Mouse (Mus musculus): ENCODE data around the gene Snapin. TPM values are rescaled to one million over a fixed set of nuclear protein-coding genes. Genes with fewer than 3 reads are reported as not detected.

Gene Snapin
- total RNA-seq (2018; cell fraction: chromatin; rRNA removed) = 10 to 100 TPM; 14.8 to 85.3 (median 39.7) TPM
- 10 to 100 TPM; 48.5 to 83.4 (median 61.9) TPM for total RNA-seq (2018; cell fraction: cytosol; rRNA removed)
- total RNA-seq (2018; cell fraction: nucleus; rRNA removed) = 100 to 1,000 TPM in 1 of 26 experiments, 10 to 100 TPM in 25; 27.7 to 103 (median 43.0) TPM
- polyA plus RNA-seq (2018) = 56.7 to 92.3 TPM (median 76.9 TPM) in 3 replicates

DNA sequence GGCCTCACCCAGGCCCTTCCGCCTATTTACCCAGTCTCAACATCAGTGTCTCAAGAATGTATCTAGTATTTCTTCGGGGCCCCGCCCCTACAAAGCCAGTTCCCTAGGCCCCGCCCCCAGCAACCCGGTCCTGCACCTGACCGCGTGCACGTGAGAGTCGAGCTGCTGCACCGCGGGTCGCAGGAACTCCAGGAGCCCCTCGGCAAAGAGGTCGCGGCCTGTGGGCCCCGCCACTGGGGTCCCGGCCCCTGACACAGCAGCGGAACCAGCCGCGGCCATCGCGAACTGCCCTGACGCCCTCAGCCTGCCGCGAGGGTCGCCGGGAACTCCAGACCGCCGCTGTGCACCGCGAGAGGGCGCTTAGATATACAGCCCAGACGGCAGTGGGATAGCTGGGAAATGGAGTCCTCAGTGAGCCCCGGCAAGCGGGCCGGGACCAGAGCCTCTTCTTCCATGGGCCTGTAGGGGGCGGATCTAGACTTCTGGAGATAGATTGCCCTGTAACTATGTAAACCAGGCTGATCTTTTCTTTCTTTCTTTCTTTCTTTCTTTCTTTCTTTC is at the start of gene Snapin:
Gene Snapin, minus strand, starts transcription at position 338 of the 561 bp plus-strand sequence.
- WGBS (ENCODE audit: missing documents) = under 1% methylated on average over 33 of the region's 37 CpGs
- Histone ChIP-seq H3K36me3 (ENCODE audit: inconsistent target) (peaks cover 25% of the 10 kb centered on the region; the same call in 1 of the 2 replicates), H3K27ac (peak within 1 kb of the TSS; percentile 12; the same call in 1 of the 2 replicates), H3K4me3 (ENCODE audit: inconsistent target) (peak within 1 kb of the TSS; percentile 65), H3K79me2 (ENCODE audit: inconsistent target) (peaks cover 10% of the 10 kb centered on the region; the same call in 1 of the 2 replicates)

DNA sequence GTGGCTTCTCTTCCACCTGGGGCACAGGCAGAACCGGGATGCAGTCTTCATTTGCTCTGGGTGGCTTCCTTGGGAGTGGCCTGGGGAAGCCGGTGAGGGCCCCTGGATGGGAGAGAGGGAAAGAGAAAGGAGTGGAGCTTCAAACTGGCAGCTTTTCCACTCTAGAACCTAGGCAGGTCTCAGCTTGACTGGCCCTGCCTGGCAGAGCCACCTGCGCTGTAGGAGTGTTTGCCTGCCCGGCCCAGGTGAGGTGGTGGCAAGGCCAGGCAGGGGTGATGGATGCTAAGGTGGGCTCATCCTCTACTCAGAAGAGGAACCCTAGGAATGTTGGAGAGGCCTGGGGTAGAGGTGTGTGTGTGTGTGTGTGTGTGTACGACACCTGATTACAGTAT is 47.1 kb upstream of the Snapin start:
- WGBS (ENCODE audit: missing documents) = 91% methylated on average over 5 of the region's 5 CpGs
- Histone ChIP-seq H3K4me3 (ENCODE audit: inconsistent target) (no peak overlapping the region), H3K36me3 (ENCODE audit: inconsistent target) (no peaks in the 10 kb centered on the region), H3K79me2 (ENCODE audit: inconsistent target) (no peaks in the 10 kb centered on the region), H3K27ac (no peak overlapping the region)

DNA sequence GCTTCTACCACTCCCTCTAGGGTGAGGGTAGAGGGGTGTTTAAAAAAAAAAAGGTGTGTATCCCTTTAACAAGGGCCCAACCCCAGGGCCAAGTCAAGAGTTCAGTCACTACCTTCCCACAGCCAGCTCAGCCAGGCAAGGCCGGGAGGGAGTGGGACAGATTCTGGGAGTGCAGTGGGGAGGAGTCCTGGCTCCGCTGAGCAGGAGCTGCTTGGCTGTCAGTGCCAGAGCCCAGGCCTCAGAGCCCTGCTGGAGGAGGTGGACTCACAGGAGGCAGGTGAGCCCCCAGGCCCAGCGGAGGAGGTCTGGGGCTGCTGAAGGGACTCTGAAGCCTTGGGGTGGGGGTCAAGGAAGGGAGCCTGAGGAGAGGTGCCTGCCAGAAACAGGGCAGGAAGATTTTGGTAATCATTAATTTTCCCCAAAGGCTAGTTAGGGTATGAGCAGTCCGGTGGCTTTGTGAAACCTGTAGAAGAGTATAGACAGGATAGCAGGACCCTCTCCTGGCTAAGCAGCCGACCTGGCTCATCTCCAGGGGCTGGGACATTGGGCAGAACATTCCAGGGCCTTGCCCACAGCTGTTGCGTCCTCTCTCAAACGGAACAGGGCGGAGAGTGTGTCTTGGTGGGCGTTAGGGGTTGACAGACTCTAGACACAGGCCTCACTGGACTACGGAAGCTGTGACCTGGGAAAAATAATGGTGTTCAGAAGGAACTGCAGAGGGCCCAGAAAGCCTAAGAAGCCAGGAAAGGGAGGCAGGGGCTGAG is 46.5 kb upstream of the Snapin start, which contains the start of gene S100a16:
Gene S100a16, plus strand, starts transcription at position 114 of the 764 bp plus-strand sequence.
- Histone ChIP-seq H3K4me3 (ENCODE audit: inconsistent target) (no peak within 1 kb of the TSS), H3K79me2 (ENCODE audit: inconsistent target) (no peaks in the 10 kb centered on the region), H3K27ac (no peak within 1 kb of the TSS), H3K36me3 (ENCODE audit: inconsistent target) (no peaks in the 10 kb centered on the region)
- WGBS (ENCODE audit: missing documents) = 93% methylated on average over 10 of the region's 10 CpGs

DNA sequence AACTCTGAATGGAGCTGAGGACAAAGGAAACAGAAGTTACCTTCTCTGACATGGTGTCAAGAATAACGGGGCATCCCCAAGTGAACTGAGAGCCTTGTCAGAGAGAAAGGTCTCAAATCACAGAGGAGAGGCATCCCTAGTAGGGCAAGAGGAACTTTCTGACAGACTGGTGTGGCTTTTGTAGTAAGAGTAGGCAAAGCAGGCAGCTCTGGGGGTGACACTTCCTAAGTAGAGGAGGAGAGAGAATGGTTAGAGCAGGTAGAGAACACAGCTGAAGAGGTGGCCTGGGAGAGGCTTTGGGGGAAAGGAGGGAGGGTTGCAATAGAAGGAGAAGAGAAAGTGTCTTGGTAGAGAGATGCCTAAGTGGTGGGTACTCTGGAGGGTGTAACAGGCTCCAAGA is 44.6 kb upstream of the Snapin start:
- H3K79me2 ChIP-seq (ENCODE audit: inconsistent target) = no peaks in the 10 kb centered on the region
- WGBS (ENCODE audit: missing documents) = 90% methylated on average over 1 of the region's 1 CpGs
- no peaks in the 10 kb centered on the region for H3K36me3 ChIP-seq (ENCODE audit: inconsistent target)
- no peak overlapping the region for H3K4me3 ChIP-seq (ENCODE audit: inconsistent target)
- H3K27ac ChIP-seq = no peak overlapping the region

DNA sequence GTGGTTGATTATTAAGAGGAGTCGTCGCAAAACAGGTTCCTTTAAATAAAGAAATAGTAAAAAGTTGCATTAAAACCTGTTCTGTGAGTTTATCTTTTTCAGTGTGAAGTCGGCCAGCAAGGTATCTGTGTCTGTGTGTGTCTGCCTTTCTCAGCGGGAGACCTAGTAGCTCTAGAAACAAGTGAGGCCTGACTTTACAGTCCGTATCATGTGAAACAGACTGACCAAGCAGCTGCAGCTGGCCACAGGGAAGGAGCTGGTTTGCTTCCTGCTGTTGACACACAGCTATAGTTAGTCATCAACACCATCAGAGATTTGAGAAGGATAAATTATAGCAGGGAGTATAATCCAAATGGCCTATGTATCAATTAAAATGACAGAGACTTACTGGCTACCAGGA is 40.9 kb upstream of the Snapin start:
- Histone ChIP-seq H3K79me2 (ENCODE audit: inconsistent target) (no peaks in the 10 kb centered on the region), H3K4me3 (ENCODE audit: inconsistent target) (no peak overlapping the region), H3K36me3 (ENCODE audit: inconsistent target) (no peaks in the 10 kb centered on the region), H3K27ac (no peak overlapping the region)
- WGBS (ENCODE audit: missing documents) = 96% methylated on average over 5 of the region's 5 CpGs

DNA sequence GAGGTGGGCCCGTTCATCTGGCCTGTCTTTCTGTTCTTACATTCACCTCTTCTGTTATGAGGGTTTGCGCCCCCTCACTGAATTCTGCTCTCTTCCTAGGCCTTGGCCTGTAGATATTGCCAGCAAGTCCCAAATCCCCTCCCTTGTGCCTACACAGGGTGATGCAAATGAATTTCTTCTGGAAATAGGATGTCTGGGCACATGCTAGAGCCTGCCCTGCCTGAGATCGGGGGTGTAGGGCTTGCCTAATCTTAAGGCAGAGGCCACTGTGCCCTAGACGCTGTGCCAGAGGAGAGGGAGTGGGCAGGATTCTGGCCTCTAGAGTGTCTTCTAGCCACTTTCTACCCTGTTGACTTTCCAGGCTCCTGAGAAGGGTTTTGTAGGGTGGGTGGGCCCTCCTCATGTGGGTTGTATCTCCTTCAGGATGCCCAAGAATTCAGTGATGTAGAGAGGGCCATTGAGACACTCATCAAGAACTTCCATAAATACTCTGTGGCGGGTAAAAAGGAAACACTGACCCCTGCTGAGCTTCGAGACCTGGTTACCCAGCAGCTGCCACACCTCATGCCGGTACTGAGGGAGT is 36.5 kb upstream of the Snapin start:
- 87% methylated on average over 6 of the region's 7 CpGs for WGBS (ENCODE audit: missing documents)
- 0 out of 2 replicates have a peak, but pooled peaks cover 5% of the 10 kb centered on the region for H3K36me3 ChIP-seq (ENCODE audit: inconsistent target)
- H3K79me2 ChIP-seq (ENCODE audit: inconsistent target) = no peaks in the 10 kb centered on the region
- H3K27ac ChIP-seq = no peak overlapping the region
- H3K4me3 ChIP-seq (ENCODE audit: inconsistent target) = no peak overlapping the region

DNA sequence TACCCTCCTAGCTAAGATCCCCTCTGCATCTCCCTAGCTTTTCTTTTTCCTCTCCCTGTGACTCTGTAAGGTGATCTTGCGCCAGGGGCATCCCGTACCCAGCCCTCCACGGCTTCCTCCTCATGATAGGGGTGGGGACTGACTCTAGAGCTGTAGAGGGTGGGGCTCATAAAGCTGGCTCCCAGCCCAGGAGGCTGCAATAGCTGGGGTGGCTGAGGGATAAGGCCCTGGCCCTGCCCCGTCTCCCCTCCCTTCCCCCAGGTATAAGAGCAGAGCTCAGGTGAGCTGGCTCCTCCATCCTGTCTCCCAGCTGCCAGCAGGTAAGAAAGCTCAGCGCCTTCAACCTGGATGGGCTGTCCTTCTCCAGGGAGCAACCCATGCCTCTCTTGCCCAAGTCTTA is 35.7 kb upstream of the Snapin start, which contains the start of gene S100a14:
Gene S100a14, plus strand, starts transcription at position 277 of the 400 bp plus-strand sequence.
- Histone ChIP-seq H3K79me2 (ENCODE audit: inconsistent target) (no peaks in the 10 kb centered on the region), H3K27ac (no peak within 1 kb of the TSS), H3K4me3 (ENCODE audit: inconsistent target) (no peak within 1 kb of the TSS), H3K36me3 (ENCODE audit: inconsistent target) (0 out of 2 replicates have a peak, but pooled peaks cover 5% of the 10 kb centered on the region)
- 75% methylated on average over 5 of the region's 5 CpGs for whole genome bisulfite sequencing (ENCODE audit: missing documents)

DNA sequence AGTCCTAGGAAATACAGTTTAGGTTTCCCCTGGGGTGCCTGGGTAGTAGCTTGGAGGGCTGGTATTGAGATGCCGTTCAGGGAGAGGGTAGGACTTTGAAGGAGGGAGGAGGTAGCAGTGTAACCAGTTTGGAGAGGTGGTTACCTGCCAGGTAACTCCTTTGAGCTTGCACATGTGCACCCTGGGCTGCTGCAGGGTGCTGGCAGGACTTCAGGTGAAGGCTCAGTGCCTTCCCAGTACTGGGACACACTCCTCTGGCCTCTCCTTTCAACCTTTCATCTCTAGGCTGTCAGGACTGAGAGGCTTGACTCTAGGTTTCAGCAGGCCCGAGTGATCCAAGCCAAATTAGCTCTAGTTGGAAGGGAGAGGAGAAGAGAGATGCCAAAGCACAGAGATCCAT is 35.2 kb upstream of the Snapin start:
- 85% methylated on average over 2 of the region's 2 CpGs for WGBS (ENCODE audit: missing documents)
- H3K36me3 ChIP-seq (ENCODE audit: inconsistent target) = 0 out of 2 replicates have a peak, but pooled peaks cover 5% of the 10 kb centered on the region

DNA sequence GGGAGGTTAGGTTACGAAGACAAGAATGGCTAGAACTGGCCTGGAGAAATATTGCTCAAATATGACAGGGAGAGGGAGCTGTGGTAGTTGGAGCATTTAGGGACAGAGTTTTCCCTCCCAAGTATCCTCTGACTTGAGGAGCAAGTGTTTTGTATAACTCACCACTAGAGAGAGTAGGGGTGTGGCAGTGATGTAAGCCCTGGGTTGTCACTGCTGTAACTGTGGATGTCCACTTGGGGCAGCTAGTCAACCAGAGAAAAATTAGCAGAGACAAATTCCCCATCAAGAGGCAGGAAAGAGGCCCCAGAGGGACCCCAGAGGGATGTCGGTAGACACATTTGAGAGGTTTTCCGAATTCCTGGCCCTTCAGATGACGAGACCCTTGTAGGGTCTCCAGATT is 34.6 kb upstream of the Snapin start:
- 65% methylated on average over 4 of the region's 4 CpGs for WGBS (ENCODE audit: missing documents)
- H3K79me2 ChIP-seq (ENCODE audit: inconsistent target) = no peaks in the 10 kb centered on the region
- H3K4me3 ChIP-seq (ENCODE audit: inconsistent target) = no peak overlapping the region
- 0 out of 2 replicates have a peak, but pooled peaks cover 5% of the 10 kb centered on the region for H3K36me3 ChIP-seq (ENCODE audit: inconsistent target)
- H3K27ac ChIP-seq = no peak overlapping the region

More for the DNA sequence above, 35.2 kb upstream of the Snapin start:
- no peak overlapping the region for H3K27ac ChIP-seq
- no peak overlapping the region for H3K4me3 ChIP-seq (ENCODE audit: inconsistent target)
- H3K79me2 ChIP-seq (ENCODE audit: inconsistent target) = no peaks in the 10 kb centered on the region

DNA sequence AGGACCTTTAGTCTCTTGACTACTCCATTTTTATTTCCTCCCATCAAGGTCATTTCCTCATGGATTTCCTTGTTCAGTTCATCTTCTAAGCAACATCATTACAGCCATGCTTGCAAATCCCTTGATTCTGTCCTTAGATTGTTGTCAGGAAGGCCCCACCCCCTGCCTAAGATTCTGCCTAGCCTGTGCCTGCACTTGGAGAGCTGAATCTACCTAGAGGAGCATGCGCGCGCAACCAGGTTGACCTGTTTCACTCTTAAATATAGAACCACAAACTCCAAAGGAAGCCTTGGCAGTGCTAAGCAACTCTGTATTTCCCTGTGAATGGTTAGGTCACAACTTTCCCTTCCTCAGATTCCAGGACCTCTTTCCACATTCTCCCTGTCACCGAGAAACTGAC is 26.9 kb upstream of the Snapin start:
- Histone ChIP-seq H3K4me3 (ENCODE audit: inconsistent target) (no peak overlapping the region), H3K27ac (no peak overlapping the region), H3K36me3 (ENCODE audit: inconsistent target) (no peaks in the 10 kb centered on the region), H3K79me2 (ENCODE audit: inconsistent target) (peaks cover 11% of the 10 kb centered on the region; the same call in 1 of the 2 replicates)
- WGBS (ENCODE audit: missing documents) = 82% methylated on average over 2 of the region's 4 CpGs

DNA sequence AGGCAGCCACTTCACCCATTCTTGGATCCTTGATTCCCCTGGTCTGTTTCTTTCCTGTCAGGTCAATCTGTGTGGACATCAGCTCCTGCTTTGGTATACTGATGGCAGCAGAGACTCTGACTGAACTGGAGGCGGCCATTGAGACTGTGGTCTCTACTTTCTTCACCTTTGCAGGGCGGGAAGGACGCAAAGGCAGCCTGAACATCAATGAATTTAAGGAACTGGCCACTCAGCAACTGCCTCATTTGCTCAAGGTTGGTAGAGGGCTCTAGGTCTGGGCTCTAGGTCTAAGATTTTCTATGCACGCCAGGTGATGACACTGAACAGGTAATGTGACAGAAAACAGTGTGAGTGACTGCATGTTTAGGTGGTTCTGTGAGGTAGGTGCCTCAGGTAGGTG is 25.0 kb upstream of the Snapin start:
- no peak overlapping the region for H3K27ac ChIP-seq
- no peaks in the 10 kb centered on the region for H3K36me3 ChIP-seq (ENCODE audit: inconsistent target)
- H3K4me3 ChIP-seq (ENCODE audit: inconsistent target) = peak overlapping the region; percentile 90; the same call in 1 of the 2 replicates
- WGBS (ENCODE audit: missing documents) = 87% methylated on average over 4 of the region's 4 CpGs
- H3K79me2 ChIP-seq (ENCODE audit: inconsistent target) = peaks cover 11% of the 10 kb centered on the region; the same call in 1 of the 2 replicates

DNA sequence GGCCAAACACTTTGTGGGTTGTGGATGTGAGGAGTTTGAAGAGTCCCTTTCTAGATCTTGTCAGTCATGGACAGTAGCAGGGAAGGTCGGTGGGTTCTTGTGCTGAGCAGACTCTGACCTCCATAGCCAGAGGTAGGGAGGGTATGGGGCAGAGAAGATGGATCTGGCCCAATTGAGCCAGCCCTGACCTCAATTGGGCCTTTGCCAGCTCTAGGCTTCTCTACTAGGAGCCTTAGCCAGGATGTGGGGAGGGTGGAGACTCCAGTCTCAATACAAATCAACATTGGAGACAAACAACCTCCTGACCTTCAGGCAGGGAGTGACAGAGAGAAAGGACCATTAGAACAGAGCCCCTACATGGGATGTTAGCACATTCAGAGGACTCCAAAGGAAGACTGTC is 24.4 kb upstream of the Snapin start:
- Histone ChIP-seq H3K27ac (peak overlapping the region; percentile 63), H3K36me3 (ENCODE audit: inconsistent target) (no peaks in the 10 kb centered on the region)

DNA sequence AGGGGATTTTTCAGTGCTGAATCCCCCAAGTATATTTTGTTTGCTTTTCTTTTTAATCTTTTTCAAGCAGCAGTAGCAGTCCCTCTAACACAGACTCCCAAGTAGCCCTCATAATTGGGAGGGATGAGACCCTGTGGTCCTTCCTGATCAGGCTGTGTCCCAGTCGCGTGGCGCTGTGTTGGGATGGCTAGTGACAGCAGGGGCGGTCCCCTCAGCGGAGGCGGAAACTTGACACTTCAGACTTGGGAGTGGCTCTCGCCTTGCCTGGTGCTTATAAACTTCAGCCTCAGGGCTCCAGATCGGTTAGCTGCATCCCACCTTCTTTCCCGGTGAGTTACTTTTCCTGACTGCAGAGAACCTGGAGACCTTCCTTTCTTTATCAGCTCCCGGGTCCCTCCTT is 23.9 kb upstream of the Snapin start:
- H3K4me3 ChIP-seq (ENCODE audit: inconsistent target) = peak overlapping the region; percentile 90
- no peaks in the 10 kb centered on the region for H3K36me3 ChIP-seq (ENCODE audit: inconsistent target)
- H3K79me2 ChIP-seq (ENCODE audit: inconsistent target) = peaks cover 11% of the 10 kb centered on the region; the same call in 1 of the 2 replicates
- WGBS (ENCODE audit: missing documents) = 0% methylated on average over 10 of the region's 10 CpGs
- H3K27ac ChIP-seq = peak overlapping the region; percentile 63

More for the DNA sequence above, 24.4 kb upstream of the Snapin start:
- no CpG with 5 or more reads among the region's 1 CpGs for WGBS (ENCODE audit: missing documents)
- peaks cover 11% of the 10 kb centered on the region; the same call in 1 of the 2 replicates for H3K79me2 ChIP-seq (ENCODE audit: inconsistent target)
- peak overlapping the region; percentile 90 for H3K4me3 ChIP-seq (ENCODE audit: inconsistent target)

DNA sequence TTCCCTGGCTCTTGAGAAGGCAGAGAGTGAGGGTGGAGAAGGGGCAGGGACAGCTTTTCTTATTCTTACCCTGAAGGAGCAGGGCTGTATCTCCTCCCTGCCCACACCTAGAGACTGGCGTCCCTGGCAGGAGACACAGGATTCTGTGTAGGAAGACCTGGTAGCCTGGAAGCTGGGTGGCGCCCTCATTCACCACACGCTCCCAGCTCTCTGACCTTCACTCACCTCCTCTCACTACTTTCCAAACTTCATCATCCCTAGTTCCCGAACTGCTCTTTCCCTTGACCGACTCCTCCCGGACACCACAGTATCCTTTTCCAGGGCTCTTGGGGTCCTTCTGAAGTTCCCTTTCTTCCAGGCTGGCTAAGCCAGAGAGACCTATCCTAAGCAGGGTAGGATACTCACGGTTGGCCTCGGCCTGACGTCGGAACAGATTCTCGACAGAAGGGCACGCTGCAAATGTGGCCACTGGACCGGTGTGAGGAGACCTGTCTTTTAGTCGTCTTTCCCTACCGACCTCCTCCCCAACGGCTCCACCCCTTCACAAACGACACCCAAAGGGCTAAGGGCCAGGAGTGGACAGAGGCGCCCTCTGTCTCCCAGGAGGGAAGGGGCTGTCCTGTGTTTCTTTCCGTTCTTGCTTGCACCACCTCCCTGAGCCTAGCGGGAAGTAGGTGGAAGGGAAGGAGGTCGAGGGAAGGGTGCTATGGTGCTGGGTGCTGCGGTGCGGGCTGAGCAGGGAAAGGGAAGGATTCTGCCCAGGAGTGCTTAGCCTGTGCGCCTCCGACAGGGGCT is 23.2 kb upstream of the Snapin start, which contains the start of the genes S100a1 and S100a13:
Gene S100a1, minus strand, starts transcription at position 597 of the 795 bp plus-strand sequence.
Gene S100a13, plus strand, starts transcription at position 640 of the 795 bp plus-strand sequence.
- WGBS (ENCODE audit: missing documents) = 7% methylated on average over 25 of the region's 25 CpGs

More for the DNA sequence above, 23.2 kb upstream of the Snapin start, which contains the start of the genes S100a1 and S100a13:
- peak within 1 kb of the TSS; percentile 63 for H3K27ac ChIP-seq
- peak within 1 kb of the TSS; percentile 90 for H3K4me3 ChIP-seq (ENCODE audit: inconsistent target)
- no peaks in the 10 kb centered on the region for H3K36me3 ChIP-seq (ENCODE audit: inconsistent target)
- H3K79me2 ChIP-seq (ENCODE audit: inconsistent target) = peaks cover 11% of the 10 kb centered on the region; the same call in 1 of the 2 replicates
